Mouse (Mus musculus) small intestine, adult 2 months (tissue): ENCODE results near the gene Hspa8.

Experiments
- CTCF ChIP-seq: fragments of 200-500 bp; IDR thresholded peaks from 2 replicates; pipeline ENCODE4 v1.5.1; 2012; ENCODE audit warnings: low read depth, mild to moderate bottlenecking, control low read depth, inconsistent platforms, low read length, moderate library complexity, mixed read lengths; ENCODE audit not compliant: insufficient replicate concordance, insufficient read length; ENCODE audit errors: extremely low read depth
- POLR2A ChIP-seq: fragments of 200-500 bp; IDR thresholded peaks from 2 replicates; pipeline ENCODE4 v1.6.1; 2012; ENCODE audit warnings: low read depth, mild to moderate bottlenecking, control low read depth, inconsistent platforms, low read length, moderate library complexity

DNA sequence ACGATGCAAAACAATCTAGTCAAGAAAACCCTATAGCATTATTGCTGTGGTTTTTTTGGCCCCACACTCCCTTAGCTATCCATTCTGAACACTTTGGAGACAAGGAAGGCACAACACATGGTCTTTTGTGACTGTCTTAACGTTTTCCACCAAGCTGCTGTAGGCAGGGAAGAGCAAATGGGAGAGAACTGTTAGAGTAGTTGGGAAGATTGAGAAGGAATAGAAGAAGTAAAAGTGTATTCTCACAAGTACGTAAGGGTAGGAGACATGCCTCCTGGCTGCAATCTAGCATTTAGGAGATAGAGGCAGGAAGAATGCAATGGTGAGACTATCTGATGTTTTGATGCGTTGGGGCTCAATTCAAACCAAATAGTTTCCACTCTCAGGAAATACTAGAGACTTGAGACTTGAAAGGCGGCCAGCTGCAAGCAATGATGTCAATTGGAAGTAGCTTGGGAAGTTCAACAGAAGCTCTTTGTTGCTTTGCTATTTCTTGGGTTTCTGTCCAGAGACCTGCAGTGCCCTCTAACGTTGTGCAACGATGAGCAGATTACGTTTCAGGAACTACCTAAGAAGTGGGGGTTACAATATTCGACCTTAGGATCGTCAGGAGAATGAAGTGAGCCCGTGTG, 6.6 kb downstream of the Hspa8 start:
- TF ChIP-seq CTCF (no peak), POLR2A (no peak)
